Mouse (Mus musculus) midbrain, embryonic 14.5 days (tissue): ENCODE results near the gene Ptch1. TPM values are rescaled to one million over a fixed set of nuclear protein-coding genes. Genes with fewer than 3 reads are reported as not detected.

ENCODE experiments used
- ATAC-seq: fragments of 200-750 bp; cut with Nextera tagmentation; 2 replicates; pipeline ENCODE4 v1.8.0; 2017; ENCODE audit warnings: moderate number of reproducible peaks, moderate library complexity; ENCODE audit not compliant: low FRiP score, low TSS enrichment
- DNase-seq: peaks from one replicate; pipeline ENCODE4 v3.0.0-alpha.2; 2015
- H3K27ac ChIP-seq: fragments of 300-500 bp; sonication (generic); replicated peaks from 2 replicates; pipeline ENCODE4 v1.5.1; 2014; ENCODE audit warnings: mild to moderate bottlenecking, low read depth, low read length, moderate library complexity
- H3K27me3 ChIP-seq: fragments of 300-500 bp; sonication (generic); 2 replicates; pipeline ENCODE4 v1.6.1; 2014; ENCODE audit warnings: low read length, control low read depth, mixed read lengths; ENCODE audit not compliant: control insufficient read depth, insufficient read depth
- H3K36me3 ChIP-seq: fragments of 300-500 bp; sonication (generic); 2 replicates; pipeline ENCODE4 v1.6.1; 2014; ENCODE audit warnings: low read length, control low read depth; ENCODE audit not compliant: control insufficient read depth, insufficient read depth
- H3K4me1 ChIP-seq: fragments of 300-500 bp; sonication (generic); 2 replicates; pipeline ENCODE4 v1.6.1; 2014; ENCODE audit warnings: mild to moderate bottlenecking, antibody characterized with exemption, low read length, control low read depth; ENCODE audit not compliant: control insufficient read depth, insufficient read depth
- H3K4me2 ChIP-seq: fragments of 300-500 bp; sonication (generic); 2 replicates; pipeline ENCODE4 v1.6.1; 2014; ENCODE audit warnings: mild to moderate bottlenecking, low read length, moderate library complexity
- H3K4me3 ChIP-seq: fragments of 300-500 bp; sonication (generic); replicated peaks from 2 replicates; pipeline ENCODE4 v1.5.1; 2014; ENCODE audit warnings: low read depth, low read length
- H3K9ac ChIP-seq: fragments of 300-500 bp; sonication (generic); replicated peaks from 2 replicates; pipeline ENCODE4 v1.6.1; 2014; ENCODE audit warnings: mild to moderate bottlenecking, low read length, moderate library complexity
- H3K9me3 ChIP-seq: fragments of 300-500 bp; sonication (generic); 2 replicates; pipeline ENCODE4 v1.6.1; 2016; ENCODE audit warnings: low read length, control low read depth, mixed read lengths; ENCODE audit not compliant: control insufficient read depth
- whole genome bisulfite sequencing: fragments of 180-500 bp; shearing (Covaris S2); extraction: QIAGEN DNeasy Blood & Tissue Kit; methylation state at CpG from one replicate; pipeline ENCODE4 v1.1.7; 2014; 5-methylcytosine and 5-hydroxymethylcytosine counted together
- polyA plus RNA-seq: library from polyadenylated mRNA; unstranded; fragments of >200 nt; fragmentation: Nextera tagmentation; extraction: Ambion mirVana; gene quantifications from 2 replicates; pipeline ENCODE4 v1.2.1, GENCODE M21; 2014

The Ptch1 gene
- polyA plus RNA-seq, 1 experiment from 2014 or later: 17.4 TPM

DNA sequence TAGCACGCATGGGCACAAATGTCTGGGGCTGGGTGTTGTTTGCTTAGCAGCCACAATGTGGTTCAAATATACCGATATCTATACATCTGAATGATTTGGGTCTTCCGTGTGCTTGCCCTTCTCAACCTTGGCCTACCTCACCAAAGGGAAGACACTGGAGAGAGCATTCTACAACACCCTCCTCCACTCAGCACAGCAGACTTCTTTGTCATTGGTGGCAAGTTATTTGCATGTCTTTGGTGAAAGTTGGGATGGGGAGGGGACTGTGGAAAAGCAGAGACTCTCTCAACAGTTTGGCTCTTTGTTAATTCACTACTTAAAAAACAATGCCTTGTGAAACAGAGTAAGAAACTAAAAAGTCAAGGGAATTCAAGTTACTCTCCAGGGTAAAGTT, 43.0 kb downstream of the Ptch1 start:
- H3K36me3 ChIP-seq: peaks cover 70% of the 10 kb centered on the region

DNA sequence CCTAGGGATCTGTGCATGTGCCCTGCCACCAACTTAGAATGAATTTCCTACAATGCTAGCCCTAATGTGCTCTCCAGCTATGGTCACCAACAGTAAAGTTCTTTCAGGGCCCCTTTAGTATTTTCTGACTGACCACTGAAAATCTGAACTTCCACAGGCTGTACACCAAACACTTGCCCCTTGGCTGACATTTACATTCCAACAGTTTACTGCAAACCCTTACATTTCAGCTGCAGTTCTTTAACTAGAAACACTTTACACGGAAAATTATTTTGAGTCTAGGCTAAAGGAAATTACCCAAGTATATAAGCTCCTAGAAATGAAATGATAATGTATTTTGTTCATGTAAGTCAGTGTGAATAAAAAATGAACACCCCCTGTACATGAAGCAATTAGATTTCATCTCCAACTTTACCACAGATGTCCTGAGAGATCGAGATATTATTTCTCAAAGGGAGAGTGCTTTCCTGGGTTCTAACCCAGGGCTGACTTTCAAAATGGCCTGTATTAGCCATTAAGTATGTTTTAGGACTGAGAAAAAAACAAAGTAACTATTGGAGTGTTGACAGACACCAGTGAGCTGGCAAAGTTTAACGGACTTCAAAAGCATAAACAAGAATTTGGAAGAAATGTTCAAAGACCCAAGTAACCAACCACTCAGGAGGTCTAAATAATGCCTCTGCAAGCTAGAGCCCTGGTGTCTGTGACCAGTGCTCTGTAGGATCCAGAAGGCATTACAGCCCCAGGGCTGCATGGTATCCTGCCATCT, 43.6 kb downstream of the Ptch1 start:
- no peak overlapping the region for H3K4me2 ChIP-seq
- H3K9me3 ChIP-seq: no peaks in the 10 kb centered on the region
- peaks cover 70% of the 10 kb centered on the region for H3K36me3 ChIP-seq
- no peak overlapping the region for H3K9ac ChIP-seq
- no peak overlapping the region for H3K4me3 ChIP-seq
- peaks cover 15% of the 10 kb centered on the region for H3K4me1 ChIP-seq
- ATAC-seq (no peak), DNase-seq (no peak)
- no peaks in the 10 kb centered on the region for H3K27me3 ChIP-seq
- WGBS: 60% methylated on average over 3 of the region's 3 CpGs
- no peak overlapping the region for H3K27ac ChIP-seq

More for the DNA sequence above, 43.0 kb downstream of the Ptch1 start:
- Histone ChIP-seq H3K4me2 (no peak overlapping the region), H3K27ac (no peak overlapping the region), H3K27me3 (no peaks in the 10 kb centered on the region), H3K4me3 (no peak overlapping the region), H3K9ac (no peak overlapping the region), H3K9me3 (no peaks in the 10 kb centered on the region), H3K4me1 (peaks cover 15% of the 10 kb centered on the region)
- 33% methylated on average over 3 of the region's 3 CpGs for WGBS
- no peak for ATAC-seq
- DNase-seq: no peak

DNA sequence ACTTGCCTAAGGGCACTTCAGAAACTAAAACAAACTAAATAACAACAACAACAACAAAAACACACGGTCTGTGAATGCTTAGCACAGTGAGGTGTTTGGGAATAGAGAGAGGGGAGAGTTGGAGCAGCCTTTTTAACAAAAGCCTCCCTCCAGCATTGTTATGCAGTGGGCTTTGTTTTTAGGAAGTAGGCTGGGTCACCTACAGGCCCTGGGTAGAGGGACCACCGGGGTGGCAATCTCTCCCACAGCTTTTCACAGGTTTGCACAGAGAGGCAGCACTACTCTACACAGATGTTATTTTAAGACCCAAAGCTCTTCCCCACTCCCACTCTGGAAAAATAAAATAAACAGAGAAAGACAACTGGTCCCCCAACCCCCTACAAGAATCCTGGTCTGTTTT, 44.5 kb downstream of the Ptch1 start:
- no peaks in the 10 kb centered on the region for H3K9me3 ChIP-seq
- peaks cover 15% of the 10 kb centered on the region for H3K4me1 ChIP-seq
- H3K4me2 ChIP-seq: no peak overlapping the region
- H3K27ac ChIP-seq: no peak overlapping the region
- ATAC-seq (no peak), DNase-seq (no peak)
- no peak overlapping the region; the same call in 1 of the 2 replicates for H3K9ac ChIP-seq
- H3K36me3 ChIP-seq: peaks cover 68% of the 10 kb centered on the region
- H3K4me3 ChIP-seq: no peak overlapping the region
- H3K27me3 ChIP-seq: no peaks in the 10 kb centered on the region
- WGBS: 8% methylated on average over 2 of the region's 2 CpGs

DNA sequence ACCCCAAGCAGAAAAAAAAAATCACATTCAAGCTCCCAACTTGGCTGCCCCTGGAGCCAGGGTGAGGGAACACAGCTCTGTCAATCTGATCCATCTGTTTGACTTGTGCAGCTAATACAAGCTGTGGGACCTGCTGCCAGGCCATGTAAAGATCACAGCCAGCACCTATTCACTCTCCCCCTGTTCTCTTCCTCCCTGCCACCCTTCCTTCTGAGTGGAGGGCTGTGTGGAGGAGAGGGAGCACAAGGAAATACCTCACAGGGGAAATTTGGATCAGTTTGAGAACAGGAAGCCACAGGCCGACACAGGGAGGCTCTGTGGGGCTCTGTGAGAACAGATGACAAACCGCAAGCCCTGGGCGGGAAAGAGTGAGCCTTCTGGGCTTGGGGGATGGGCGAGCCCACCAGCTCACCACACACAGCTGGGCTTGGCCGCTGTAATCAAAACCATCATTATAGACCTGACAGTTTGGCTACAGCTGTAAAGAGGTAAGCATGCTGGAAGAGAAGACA, 45.2 kb downstream of the Ptch1 start:
- no peaks in the 10 kb centered on the region for H3K27me3 ChIP-seq
- peaks cover 15% of the 10 kb centered on the region for H3K4me1 ChIP-seq
- no peak overlapping the region for H3K4me3 ChIP-seq
- H3K9me3 ChIP-seq: no peaks in the 10 kb centered on the region
- no peak overlapping the region for H3K4me2 ChIP-seq
- H3K36me3 ChIP-seq: peaks cover 65% of the 10 kb centered on the region
- no peak overlapping the region for H3K27ac ChIP-seq
- whole genome bisulfite sequencing: 10% methylated on average over 5 of the region's 5 CpGs
- no peak overlapping the region; the same call in 1 of the 2 replicates for H3K9ac ChIP-seq
- ATAC-seq (peak; percentile 17; the same call in 1 of the 2 replicates), DNase-seq (peak; percentile 43)

DNA sequence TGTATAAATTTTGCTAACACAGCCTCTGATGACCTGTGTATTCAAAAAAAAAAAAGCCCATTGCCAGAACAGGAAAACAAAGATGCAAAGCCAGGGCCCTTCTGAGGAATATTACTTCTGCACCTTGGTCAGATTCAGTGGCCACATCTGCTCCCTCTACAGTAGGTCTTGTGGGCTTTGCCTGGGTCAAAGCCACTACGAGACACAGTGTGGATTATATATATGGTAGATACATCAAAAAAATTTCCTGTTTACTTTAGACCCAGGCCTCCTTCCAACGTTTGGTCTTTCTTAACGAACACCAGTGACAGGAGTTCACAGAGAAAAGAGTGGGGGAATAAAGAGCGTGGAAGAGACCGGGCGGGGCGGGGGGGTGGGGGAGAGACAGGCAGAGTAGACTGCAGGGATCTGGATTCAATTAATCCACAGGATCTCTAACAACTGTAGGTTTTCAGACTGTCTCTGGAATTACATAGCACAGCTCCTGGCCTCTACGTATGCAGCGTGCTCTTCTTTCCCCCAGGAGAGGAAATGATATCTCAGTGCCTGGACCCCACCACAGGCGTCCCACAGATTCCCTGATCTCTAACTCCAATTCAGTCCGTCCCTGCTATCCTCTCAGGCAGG, 47.7 kb downstream of the Ptch1 start:
- H3K36me3 ChIP-seq: peaks cover 60% of the 10 kb centered on the region
- 71% methylated on average over 11 of the region's 11 CpGs for WGBS
- no peaks in the 10 kb centered on the region for H3K9me3 ChIP-seq
- no peak overlapping the region for H3K4me2 ChIP-seq
- no peak for DNase-seq
- no peak for ATAC-seq
- no peaks in the 10 kb centered on the region for H3K27me3 ChIP-seq
- H3K4me1 ChIP-seq: peaks cover 15% of the 10 kb centered on the region
- H3K4me3 ChIP-seq: no peak overlapping the region
- peak overlapping the region; percentile 13; the same call in 1 of the 2 replicates for H3K27ac ChIP-seq
- H3K9ac ChIP-seq: no peak overlapping the region

DNA sequence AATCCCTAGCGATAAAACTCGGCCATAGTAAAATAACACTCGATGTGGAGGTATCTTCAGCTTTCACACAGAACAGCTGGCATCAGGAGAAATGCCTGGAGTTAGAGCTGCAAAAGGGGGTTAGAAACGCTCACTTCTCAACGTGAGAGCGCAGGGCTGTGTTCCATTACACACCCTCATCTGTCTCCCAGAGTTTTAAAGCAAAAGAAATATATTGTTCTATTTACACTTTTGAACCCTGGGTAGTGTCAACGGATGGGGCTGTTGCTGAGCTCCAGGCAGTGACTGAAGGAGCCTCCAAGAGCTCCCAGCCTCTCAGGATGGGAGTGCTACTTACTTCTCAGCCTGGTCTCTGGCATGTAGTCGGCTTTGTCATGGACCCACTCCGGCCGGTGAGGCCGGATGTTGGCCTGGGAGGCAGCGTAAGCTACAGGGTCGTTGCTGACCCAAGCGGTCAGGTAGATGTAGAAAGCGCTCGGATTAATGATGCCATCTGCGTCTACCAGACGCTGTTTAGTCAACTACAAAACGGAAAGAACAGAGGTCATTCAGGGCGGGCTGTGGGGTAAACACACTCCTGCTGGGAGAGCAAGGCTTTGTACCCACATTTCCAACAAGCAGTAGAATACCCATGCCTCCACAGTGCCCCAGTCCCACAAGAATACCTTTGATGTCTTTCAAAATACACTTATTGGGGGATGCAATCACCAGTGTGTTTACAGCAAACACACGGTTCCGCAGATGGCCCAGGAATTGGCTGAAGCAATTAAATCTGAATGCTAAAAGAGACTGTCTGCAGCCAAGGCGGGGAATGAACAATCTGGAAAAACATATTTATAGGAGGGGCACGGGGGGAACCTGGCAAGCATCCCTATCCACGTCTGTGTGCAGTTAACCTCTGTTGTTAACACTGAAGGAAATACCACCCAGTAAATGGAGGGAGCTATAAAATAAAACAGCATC, 48.5 kb downstream of the Ptch1 start:
- no peak for ATAC-seq
- WGBS: 77% methylated on average over 25 of the region's 25 CpGs
- peaks cover 15% of the 10 kb centered on the region for H3K4me1 ChIP-seq
- H3K27ac ChIP-seq: no peak overlapping the region; the same call in 1 of the 2 replicates
- no peak for DNase-seq
- no peaks in the 10 kb centered on the region for H3K27me3 ChIP-seq
- peaks cover 62% of the 10 kb centered on the region for H3K36me3 ChIP-seq
- no peak overlapping the region for H3K4me2 ChIP-seq
- H3K9ac ChIP-seq: no peak overlapping the region
- H3K9me3 ChIP-seq: no peaks in the 10 kb centered on the region
- no peak overlapping the region for H3K4me3 ChIP-seq

DNA sequence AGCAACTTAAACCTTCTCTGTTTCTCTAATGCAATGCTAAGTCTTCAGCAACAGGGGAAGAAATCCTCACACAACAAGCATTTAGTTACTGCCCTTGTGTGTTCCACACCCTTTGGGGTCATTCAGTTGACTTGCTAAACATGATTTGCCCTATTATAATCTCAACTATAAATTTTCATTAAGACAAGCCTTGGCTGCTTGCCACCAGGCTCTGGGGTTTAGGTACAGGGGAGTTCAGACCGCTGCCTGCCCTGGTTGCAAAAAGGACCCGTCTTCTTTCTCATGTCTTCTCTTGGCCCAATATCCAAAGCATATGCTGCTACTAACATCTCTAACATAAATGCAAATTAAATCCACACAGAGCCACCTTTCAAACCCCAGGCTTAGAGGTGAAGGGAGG, 49.3 kb downstream of the Ptch1 start:
- Histone ChIP-seq H3K9ac (no peak overlapping the region), H3K9me3 (no peaks in the 10 kb centered on the region), H3K4me3 (no peak overlapping the region), H3K4me1 (peaks cover 15% of the 10 kb centered on the region), H3K27me3 (no peaks in the 10 kb centered on the region), H3K4me2 (no peak overlapping the region), H3K36me3 (peaks cover 70% of the 10 kb centered on the region), H3K27ac (no peak overlapping the region)
- 67% methylated on average over 2 of the region's 2 CpGs for WGBS
- ATAC-seq: no peak
- peak; percentile 21 for DNase-seq

DNA sequence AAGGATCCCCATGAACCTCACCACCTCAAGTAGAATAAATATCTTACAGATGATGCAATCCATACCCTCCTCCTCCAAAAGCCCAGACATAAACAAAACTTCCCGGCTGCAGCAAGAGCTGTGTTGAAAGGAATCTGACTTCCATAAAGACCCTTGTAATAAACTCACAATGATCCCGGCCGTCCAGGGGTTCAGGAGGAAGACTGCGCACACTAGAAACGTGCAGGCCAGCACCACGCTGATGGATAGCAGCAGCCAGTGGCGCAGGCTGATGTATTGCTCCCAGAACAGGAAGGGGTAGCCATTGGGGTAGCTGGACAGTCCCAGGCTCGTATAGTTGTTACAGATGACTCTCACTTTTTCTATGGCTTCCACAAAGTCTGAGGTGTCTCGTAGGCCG, 50.6 kb downstream of the Ptch1 start:
- no peak overlapping the region for H3K9ac ChIP-seq
- no peak overlapping the region for H3K4me3 ChIP-seq
- H3K27me3 ChIP-seq: no peaks in the 10 kb centered on the region
- no peak for ATAC-seq
- no peak overlapping the region for H3K4me2 ChIP-seq
- WGBS: 81% methylated on average over 10 of the region's 10 CpGs
- H3K36me3 ChIP-seq: peaks cover 83% of the 10 kb centered on the region
- no peak overlapping the region for H3K27ac ChIP-seq
- peaks cover 5% of the 10 kb centered on the region; the same call in 1 of the 2 replicates for H3K4me1 ChIP-seq
- no peaks in the 10 kb centered on the region for H3K9me3 ChIP-seq
- no peak for DNase-seq
